Mouse (Mus musculus) liver, adult 2 months (tissue): ENCODE measurements around the gene Gpha2. TPM values are rescaled to one million over a fixed set of nuclear protein-coding genes. Genes with fewer than 3 reads are reported as not detected.
A peak's percentile ranks its signal among the peaks of the same experiment; 100 is the strongest.

Experiments used
- DNase-seq: peaks from one replicate; pipeline ENCODE4 v3.0.0-alpha.2; 2011; ENCODE audit warnings: low read depth, low spot score; ENCODE audit errors: extremely low read depth
- H3K27ac ChIP-seq: fragments of 200-500 bp; replicated peaks from 2 replicates; pipeline ENCODE4 v1.5.1; 2012; ENCODE audit warnings: low read depth, mild to moderate bottlenecking, control low read depth, inconsistent platforms, low read length; ENCODE audit not compliant: insufficient read depth
- H3K27me3 ChIP-seq: fragments of 200-500 bp; 2 replicates; pipeline ENCODE4 v1.6.1; 2012; ENCODE audit warnings: mild to moderate bottlenecking, moderate library complexity, low read length, inconsistent platforms; ENCODE audit not compliant: control insufficient read depth, insufficient read depth
- H3K36me3 ChIP-seq: fragments of 200-500 bp; 2 replicates; pipeline ENCODE4 v1.6.1; 2012; ENCODE audit warnings: low read length, inconsistent platforms; ENCODE audit not compliant: control insufficient read depth, insufficient read depth
- H3K4me1 ChIP-seq: fragments of 200-500 bp; 2 replicates; pipeline ENCODE4 v1.6.1; 2011; ENCODE audit warnings: low read length; ENCODE audit not compliant: control insufficient read depth, insufficient read depth
- H3K4me3 ChIP-seq: fragments of 200-500 bp; 2 replicates; pipeline ENCODE4 v1.5.1; 2011; ENCODE audit warnings: low read depth, mild to moderate bottlenecking, control low read depth, low read length, moderate library complexity; ENCODE audit not compliant: insufficient read depth
- H3K79me2 ChIP-seq: fragments of 200-500 bp; 2 replicates; pipeline ENCODE4 v1.6.1; 2012; ENCODE audit warnings: inconsistent platforms, mild to moderate bottlenecking, low read length, moderate library complexity; ENCODE audit not compliant: control insufficient read depth, insufficient read depth
- H3K9ac ChIP-seq: fragments of 200-500 bp; 2 replicates; pipeline ENCODE4 v1.6.1; 2012; ENCODE audit warnings: low read depth, mild to moderate bottlenecking, control low read depth, inconsistent platforms, low read length
- CTCF ChIP-seq: fragments of 200-500 bp; IDR thresholded peaks from 2 replicates; pipeline ENCODE4 v1.5.1; 2011; ENCODE audit warnings: low read depth, low read length, control low read depth
- POLR2A ChIP-seq: fragments of 200-500 bp; IDR thresholded peaks from 2 replicates; pipeline ENCODE4 v1.6.1; 2011; ENCODE audit warnings: low read length, control low read depth; ENCODE audit not compliant: insufficient read depth; ENCODE audit errors: extremely low read depth
- WGBS: fragments of 180-500 bp; shearing (Covaris S2); methylation state at CpG from one replicate; pipeline ENCODE4 v1.1.7; 2018; 5-methylcytosine and 5-hydroxymethylcytosine counted together
- polyA plus RNA-seq: library from polyadenylated mRNA; depleted of rRNA; stranded (reverse); fragments of >200 nt; gene quantifications from 2 replicates; pipeline ENCODE4 v1.2.3, GENCODE M21; 2012
- total RNA-seq: library from RNA; depleted of rRNA; stranded (reverse); fragments of >200 nt; gene quantifications from 2 replicates; pipeline ENCODE4 v1.2.3, GENCODE M21; 2014

Gene Gpha2
- total and polyA plus RNA-seq, 2 experiments, result 0.28 TPM; not detected in 1

DNA sequence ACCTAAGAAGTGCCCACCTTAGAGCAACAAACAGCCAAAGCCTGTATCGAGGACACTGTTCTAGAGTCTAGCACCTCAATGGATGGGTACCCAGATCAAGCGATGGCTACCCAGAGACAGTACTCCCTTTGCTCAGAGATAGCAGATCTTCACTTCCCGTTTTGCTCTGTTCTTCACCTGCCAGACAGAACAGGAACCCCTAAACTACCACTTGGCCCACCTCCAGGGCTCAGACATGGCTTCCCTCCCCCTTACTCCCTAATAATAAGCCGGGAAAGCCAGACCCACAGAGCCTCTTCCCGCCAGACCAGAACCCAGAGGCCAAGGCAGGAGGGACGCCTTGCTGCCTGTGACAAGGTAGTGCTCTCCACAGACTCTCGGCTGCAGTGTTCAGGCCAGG, 10.7 kb downstream of the Gpha2 start:
- Histone ChIP-seq H3K27ac (no peak overlapping the region), H3K36me3 (no peaks in the 10 kb centered on the region), H3K27me3 (no peaks in the 10 kb centered on the region), H3K79me2 (peaks cover 5% of the 10 kb centered on the region; the same call in 1 of the 2 replicates), H3K4me3 (no peak overlapping the region), H3K9ac (no peak overlapping the region), H3K4me1 (peaks cover 15% of the 10 kb centered on the region)
- TF ChIP-seq POLR2A, result no peak
- 83% methylated on average over 7 of the region's 7 CpGs for WGBS
- DNase-seq, result no peak

DNA sequence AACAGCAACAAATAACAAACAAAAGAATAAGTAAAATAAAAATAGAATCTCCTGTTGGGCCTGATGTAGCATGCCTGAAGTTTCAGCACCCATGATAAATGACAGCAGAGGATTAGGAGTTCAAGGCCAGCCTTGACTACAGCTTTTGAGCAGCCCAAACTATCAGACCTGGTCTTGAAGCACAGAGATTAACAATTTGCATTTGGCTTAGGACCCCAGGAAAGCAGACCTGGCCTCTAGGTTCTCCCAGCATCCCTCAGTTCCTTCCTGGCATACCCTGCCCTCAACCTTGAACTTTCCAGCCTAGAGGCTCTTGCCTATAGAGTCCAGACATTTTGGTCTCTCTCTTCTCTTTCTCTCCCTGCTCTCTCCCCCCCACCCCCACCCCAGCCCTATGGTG, 12.6 kb downstream of the Gpha2 start:
- H3K4me1 ChIP-seq, result peaks cover 21% of the 10 kb centered on the region
- no peaks in the 10 kb centered on the region for H3K27me3 ChIP-seq
- H3K4me3 ChIP-seq, result no peak overlapping the region
- H3K27ac ChIP-seq, result no peak overlapping the region
- DNase-seq, result no peak
- H3K9ac ChIP-seq, result no peak overlapping the region
- TF ChIP-seq CTCF (no peak), POLR2A (no peak)
- H3K36me3 ChIP-seq, result no peaks in the 10 kb centered on the region
- H3K79me2 ChIP-seq, result peaks cover 8% of the 10 kb centered on the region; the same call in 1 of the 2 replicates

DNA sequence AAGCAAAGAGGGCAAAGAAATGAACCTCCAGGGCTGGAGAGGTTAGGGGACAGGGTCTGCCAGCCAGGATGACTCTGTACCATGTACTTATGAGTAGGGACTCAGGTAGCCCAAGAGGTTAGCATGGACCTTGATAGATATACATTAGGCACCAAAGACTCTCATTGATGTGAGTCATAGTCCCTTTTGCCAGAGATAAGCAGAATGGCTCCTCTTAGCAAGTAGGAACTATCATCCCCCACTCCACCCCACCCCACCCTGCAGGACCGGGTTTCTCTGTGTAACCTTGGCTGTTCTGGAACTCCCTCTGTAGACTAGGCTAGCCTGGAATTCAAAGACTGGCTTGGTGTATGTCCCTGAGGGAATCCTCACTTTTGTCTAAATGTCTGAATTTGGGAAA, 14.0 kb downstream of the Gpha2 start:
- H3K27me3 ChIP-seq, result no peaks in the 10 kb centered on the region
- no peak overlapping the region for H3K27ac ChIP-seq
- H3K79me2 ChIP-seq, result peaks cover 8% of the 10 kb centered on the region; the same call in 1 of the 2 replicates
- no peaks in the 10 kb centered on the region for H3K36me3 ChIP-seq
- TF ChIP-seq POLR2A (no peak), CTCF (no peak)
- WGBS, result 57% methylated on average over 1 of the region's 1 CpGs
- DNase-seq, result no peak
- H3K9ac ChIP-seq, result no peak overlapping the region
- no peak overlapping the region for H3K4me3 ChIP-seq
- H3K4me1 ChIP-seq, result peaks cover 12% of the 10 kb centered on the region

DNA sequence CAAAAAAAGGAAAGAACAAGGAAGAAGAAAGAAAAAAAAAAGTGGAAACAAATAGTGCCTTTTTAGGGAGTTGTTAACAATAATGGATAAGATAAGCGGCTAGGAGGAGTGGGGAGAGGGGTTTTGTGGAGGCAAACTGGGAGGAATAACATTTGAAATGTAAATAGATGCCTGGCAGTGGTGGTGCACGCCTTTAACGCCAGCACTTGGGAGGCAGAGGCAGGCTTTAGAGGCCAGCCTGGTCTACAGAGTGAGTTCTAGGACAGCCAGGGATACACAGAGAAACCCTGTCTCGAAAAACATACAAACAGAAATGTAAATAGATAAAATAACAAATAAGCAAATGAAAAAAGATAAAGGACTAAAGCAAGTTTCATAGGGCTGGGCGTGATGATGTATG, 14.5 kb downstream of the Gpha2 start:
- DNase-seq, result no peak
- H3K27me3 ChIP-seq, result no peaks in the 10 kb centered on the region
- no peak overlapping the region for H3K9ac ChIP-seq
- H3K36me3 ChIP-seq, result no peaks in the 10 kb centered on the region
- 0 out of 2 replicates have a peak, but pooled peaks cover 4% of the 10 kb centered on the region for H3K79me2 ChIP-seq
- TF ChIP-seq POLR2A (no peak), CTCF (no peak)
- WGBS, result 40% methylated on average over 5 of the region's 5 CpGs
- no peak overlapping the region for H3K27ac ChIP-seq
- no peak overlapping the region for H3K4me3 ChIP-seq
- H3K4me1 ChIP-seq, result peaks cover 9% of the 10 kb centered on the region; the same call in 1 of the 2 replicates

DNA sequence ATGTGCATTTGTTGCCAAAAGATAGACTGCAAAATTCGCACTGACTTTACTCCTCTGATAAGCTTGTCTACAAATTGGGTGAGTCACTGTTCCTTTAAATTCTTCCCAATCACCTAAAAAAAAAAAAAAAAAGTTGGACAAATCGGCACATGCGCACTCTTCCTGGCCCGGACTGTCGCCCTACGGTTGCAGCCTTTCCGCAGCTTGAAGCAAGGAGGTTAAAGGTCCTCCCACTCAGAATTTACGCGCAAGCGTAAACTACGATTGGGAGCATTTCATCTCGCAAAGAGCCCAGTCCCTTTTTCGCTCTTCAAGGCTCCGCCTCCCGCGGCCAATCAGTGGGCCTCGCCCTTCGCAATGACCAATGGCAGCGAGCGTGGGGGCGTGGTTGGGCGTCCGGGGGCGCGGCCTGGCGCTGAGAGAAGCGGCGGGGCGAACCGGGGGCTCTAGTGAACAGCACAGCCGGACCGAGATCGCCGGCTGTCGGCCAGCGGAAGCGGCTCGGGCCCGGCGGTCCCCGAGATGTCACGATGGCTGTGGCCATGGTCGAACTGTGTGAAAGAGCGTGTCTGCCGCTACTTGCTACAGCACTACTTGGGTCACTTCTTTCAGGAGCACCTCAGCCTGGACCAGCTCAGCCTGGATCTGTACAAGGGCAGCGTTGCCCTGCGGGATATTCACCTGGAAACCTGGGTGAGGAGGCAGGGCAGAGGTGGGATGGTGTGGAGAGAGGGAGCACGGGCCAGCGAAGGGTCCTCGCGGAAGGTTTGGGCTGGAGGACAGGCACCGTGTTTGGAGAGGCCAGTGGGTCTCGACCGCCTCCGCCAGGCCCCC, 15.3 kb downstream of the Gpha2 start, which contains the start of gene Atg2a:
Gene Atg2a (plus strand): TSS at position 395 of the 834 bp plus-strand sequence.
- Histone ChIP-seq H3K27me3 (no peaks in the 10 kb centered on the region), H3K36me3 (no peaks in the 10 kb centered on the region; the same call in 1 of the 2 replicates), H3K4me3 (peak within 1 kb of the TSS; percentile 69), H3K79me2 (0 out of 2 replicates have a peak, but pooled peaks cover 4% of the 10 kb centered on the region), H3K9ac (peak within 1 kb of the TSS; percentile 81), H3K4me1 (peaks cover 7% of the 10 kb centered on the region; the same call in 1 of the 2 replicates), H3K27ac (peak within 1 kb of the TSS; percentile 51)
- WGBS, result under 1% methylated on average over 55 of the region's 55 CpGs
- peak; percentile 90 for TF ChIP-seq POLR2A
- no peak for TF ChIP-seq CTCF
- peak; percentile 99 for DNase-seq

DNA sequence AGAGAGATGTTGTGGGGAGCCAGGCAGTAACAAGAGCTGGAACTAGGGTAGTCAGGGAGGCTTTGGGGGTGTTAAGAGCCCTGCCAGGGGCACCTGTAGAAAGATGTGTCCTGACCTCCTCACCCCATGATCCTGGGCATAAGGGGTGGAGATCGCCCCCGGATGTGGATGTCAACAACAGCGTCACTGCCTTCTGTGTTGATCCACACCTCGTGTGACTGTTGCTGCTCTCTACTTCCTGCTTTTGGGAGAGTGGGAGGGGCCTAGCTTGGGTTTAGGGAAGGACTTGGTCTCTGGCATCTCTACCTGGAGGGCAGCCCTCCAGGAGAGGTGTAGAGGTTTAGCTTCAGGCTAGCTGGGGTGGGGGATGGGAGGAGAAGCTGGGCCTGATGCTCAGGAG, 16.1 kb downstream of the Gpha2 start:
- H3K36me3 ChIP-seq, result peaks cover 5% of the 10 kb centered on the region; the same call in 1 of the 2 replicates
- H3K27me3 ChIP-seq, result no peaks in the 10 kb centered on the region
- H3K4me3 ChIP-seq, result peak overlapping the region; percentile 69
- 0 out of 2 replicates have a peak, but pooled peaks cover 4% of the 10 kb centered on the region for H3K79me2 ChIP-seq
- H3K4me1 ChIP-seq, result peaks cover 6% of the 10 kb centered on the region; the same call in 1 of the 2 replicates
- TF ChIP-seq CTCF, result no peak
- TF ChIP-seq POLR2A, result no peak
- WGBS, result 1% methylated on average over 4 of the region's 4 CpGs
- DNase-seq, result peak; percentile 70
- H3K27ac ChIP-seq, result peak overlapping the region; percentile 51
- H3K9ac ChIP-seq, result peak overlapping the region; percentile 81
